Mouse (Mus musculus): Measurements from ENCODE around the gene Ezh1.
A peak's percentile ranks its signal among the peaks of the same experiment; 100 is the strongest.

The Ezh1 gene

DNA sequence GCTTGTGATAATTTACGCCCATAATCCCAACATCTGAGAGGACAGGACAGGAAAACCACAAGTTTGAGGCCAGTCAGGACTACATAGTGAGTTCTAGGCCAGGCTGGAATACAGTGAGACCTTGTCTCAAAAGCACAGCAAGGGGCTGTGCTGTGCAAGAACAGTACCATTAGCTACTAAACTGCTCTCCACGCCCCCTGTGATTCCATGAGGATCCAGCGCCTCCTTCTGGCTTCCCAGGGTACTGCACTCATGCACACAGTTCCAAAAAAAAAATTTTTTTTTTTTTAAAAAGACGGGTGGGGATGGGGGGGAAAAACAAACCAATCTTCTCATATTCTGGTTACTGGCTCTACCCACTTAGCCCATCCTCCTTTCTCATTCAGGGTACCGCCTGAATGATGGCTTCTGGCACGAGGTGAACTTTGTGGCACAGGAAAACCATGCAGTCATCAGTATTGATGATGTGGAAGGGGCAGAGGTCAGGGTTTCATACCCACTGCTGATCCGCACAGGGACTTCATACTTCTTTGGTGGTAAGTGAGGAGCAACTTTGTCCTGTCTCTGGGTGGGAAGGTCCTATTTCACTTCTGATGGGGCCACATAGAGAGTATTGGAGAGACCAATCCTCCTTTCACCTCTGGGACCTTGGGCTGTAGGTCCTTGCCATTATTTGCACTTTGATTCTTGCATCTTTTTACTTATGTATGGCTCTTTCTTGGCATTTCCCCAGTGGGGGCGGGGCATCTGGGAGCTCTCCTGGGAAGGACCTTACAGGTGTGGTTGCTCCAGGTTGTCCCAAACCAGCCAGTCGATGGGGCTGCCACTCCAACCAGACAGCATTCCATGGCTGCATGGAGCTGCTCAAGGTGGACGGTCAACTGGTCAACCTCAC is 45.2 kb downstream of the Ezh1 start:
- DNase-seq (ENCODE audit: low spot score), result peak; percentile 86

DNA sequence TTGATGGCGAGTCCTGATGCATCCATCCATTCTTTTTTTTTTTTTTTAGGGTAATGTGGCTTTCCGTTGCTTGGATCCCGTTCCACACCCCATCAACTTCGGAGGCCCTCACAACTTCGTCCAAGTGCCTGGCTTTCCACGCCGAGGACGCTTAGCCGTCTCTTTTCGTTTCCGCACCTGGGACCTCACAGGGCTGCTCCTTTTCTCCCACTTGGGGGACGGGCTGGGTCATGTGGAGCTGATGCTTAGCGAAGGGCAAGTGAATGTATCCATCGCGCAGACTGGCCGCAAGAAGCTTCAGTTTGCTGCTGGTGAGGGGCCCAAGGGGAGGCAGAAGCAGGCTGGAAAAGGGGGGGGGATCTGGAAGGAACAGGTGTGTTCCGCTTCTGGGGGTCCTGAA is 46.0 kb downstream of the Ezh1 start:
- no peak for DNase-seq (ENCODE audit: low spot score)

GRCm38 (mm10) chr11:101179306-101179705 is 47.0 kb downstream of the Ezh1 start:
- DNase-seq (ENCODE audit: low spot score), result no peak

GRCm38 (mm10) chr11:101178061-101179058 is 47.9 kb downstream of the Ezh1 start:
- DNase-seq (ENCODE audit: low spot score), result no peak

DNA sequence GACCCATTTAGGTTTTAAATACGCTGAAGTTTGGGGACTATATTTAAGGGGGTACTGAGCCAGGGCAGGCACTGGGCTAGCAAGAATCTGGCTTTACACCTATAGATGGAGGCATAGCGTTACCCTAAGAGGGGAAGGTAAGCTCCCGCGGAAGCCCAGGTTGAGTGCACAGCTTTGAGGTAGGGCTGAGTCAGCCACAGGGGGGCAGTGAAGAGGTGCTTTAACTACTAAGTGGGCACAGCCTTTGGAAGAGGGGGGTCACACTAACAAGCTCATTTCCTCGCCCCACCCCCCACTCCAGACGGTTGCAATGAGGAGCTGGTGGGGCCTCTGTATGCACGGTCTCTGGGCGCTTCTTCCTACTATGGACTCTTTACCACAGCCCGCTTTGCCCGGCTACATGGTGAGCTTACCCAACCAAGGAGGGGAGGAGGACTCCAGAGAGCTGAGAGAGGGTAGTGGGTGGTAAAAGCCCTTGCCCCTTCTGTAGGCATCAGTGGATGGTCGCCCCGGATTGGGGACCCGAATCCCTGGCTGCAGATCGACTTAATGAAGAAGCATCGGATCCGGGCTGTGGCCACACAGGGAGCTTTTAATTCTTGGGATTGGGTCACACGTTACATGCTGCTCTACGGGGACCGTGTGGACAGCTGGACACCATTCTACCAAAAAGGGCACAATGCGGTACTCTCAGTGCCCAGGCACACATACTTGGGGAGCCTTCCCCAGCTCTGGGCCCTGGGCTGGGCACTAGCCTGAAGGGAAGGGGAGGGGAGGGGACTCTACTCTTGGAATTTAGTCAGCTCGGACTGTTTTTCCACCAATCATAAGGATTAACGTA is 49.1 kb downstream of the Ezh1 start:
- DNase-seq (ENCODE audit: low spot score), result peak; percentile 73

DNA sequence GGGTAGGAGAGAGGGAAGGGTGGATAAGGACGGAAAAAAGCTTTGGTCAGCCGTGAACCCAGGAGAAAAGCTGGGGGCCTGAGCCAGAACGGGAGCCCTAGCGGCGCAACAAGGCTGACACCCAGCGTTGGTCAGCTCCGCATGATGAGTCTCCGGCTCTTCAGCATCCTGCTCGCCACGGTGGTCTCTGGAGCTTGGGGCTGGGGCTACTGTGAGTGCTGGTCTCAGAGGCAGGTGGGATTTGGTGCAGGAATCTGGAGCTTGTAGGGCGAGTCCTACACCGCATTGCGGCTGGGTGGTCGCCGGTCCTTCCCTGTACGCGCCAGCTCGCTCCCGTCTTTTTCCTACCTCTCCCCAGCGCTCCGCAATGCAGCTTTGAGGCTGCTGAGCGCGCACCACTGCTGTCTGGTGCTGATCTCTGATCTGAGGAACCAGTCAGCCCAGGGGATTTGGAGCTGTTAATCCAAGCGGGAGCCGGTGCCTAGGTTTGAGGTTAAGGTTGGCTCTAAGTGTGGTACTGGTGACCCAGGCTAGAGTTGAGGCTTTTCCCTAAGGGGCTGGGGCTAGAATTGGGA is 50.1 kb downstream of the Ezh1 start:
- DNase-seq (ENCODE audit: low spot score), result peak; percentile 67

- no peak for DNase-seq (ENCODE audit: low spot score)
Observed at GRCm38 (mm10) chr11:101175636-101176116, 50.6 kb downstream of the Ezh1 start.

DNA sequence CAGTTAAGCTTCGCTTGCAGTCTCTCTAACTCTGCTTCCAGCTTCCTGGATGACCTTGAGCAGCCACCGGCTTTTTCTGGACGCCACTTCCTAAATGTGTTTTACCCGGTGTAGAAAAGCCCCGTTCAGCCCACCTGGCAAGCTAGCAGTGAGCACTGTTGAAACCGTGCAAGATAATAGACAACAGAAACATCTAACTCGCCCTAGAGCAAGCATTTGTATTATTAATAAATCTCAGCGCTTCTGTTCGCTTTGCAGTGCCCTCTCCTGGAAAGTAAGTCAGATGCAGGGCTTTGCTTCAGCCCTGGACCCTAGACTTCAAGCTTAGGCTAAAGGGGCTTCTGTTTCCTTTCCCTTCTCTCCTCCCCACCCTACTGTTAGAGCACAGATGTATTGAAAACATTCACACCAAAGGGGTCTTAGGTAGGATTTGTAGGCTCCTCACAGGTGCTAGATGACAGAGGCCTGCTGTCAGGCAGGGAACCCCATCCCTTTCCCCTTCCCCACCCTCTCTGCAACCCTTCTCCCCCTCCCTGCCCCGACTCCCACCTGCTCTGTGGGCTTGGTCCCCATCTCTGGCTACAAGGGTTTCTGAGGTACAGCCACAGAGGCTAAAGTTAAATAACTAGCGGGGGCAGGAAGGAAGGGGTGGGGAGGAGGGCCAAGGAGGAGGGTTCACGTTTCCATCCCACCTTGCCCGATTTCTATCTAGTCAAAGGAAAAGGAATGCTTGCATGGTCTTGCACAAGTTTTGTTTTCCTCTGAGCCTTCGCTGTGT is 51.2 kb downstream of the Ezh1 start, which contains the start of gene Ccr10:
Ccr10 (minus strand) TSS at position 593 of the 778 bp plus-strand sequence.
- peak; percentile 50 for DNase-seq (ENCODE audit: low spot score)

DNA sequence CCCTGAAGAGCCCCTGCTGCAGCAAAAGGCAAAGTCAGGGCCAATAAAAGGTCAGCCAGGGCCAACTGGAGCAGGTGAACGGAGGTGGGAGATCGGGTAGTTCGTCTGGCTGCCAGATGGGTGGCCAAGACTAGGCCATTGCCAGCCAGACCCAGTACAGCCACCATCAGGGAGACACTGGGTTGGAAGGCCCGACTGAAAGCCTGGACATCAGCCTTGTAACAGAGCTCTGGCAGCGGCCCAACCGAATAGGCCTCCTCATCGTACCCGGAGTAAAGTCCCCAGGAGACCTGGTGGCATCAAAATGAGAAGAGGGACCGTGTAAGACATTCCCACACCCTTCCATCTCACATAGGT is 51.9 kb downstream of the Ezh1 start:
- DNase-seq (ENCODE audit: low spot score), result no peak

DNA sequence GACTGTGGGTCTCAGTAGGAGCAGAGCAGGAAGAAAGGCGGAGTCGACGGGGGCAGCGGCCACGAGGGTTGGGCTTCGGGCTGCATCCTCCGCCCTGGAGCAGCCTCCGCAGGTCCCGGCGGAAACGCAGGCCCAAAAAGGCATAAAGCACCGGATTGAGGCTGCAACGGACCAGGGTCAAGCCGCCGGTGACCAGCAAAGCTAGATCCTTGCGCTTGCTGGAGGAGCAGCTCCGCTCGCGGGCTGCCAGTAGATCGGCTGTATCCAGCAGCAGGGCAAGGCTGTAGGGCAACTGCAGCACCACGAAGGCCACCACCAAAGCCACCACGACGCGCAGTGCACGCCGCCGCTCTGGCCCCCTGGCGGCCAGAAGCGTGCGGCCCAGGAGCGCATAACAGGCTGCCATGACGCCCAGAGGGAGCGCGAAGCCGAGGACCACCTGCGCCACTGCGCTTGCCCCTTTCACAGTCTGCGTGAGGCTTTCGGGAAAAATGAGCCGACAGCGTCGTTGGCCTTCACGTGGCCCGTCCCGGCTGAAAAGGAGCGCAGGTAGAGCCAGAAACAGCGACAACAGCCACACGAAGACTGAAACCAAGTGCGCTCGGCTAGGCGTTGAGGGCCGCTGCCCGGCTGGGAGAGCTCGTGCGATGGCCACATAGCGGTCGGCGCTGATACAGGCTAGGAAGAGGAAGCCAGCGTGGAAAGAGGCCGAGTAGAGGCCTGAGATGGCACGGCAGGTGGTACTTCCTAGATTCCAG is 52.5 kb downstream of the Ezh1 start:
- peak; percentile 88 for DNase-seq (ENCODE audit: low spot score)

- no peak for DNase-seq (ENCODE audit: low spot score)
Observed at GRCm38 (mm10) chr11:101173112-101173511, 53.2 kb downstream of the Ezh1 start.

GRCm38 (mm10) chr11:101172434-101172815 is 53.8 kb downstream of the Ezh1 start:
- no peak for DNase-seq (ENCODE audit: low spot score)

DNA sequence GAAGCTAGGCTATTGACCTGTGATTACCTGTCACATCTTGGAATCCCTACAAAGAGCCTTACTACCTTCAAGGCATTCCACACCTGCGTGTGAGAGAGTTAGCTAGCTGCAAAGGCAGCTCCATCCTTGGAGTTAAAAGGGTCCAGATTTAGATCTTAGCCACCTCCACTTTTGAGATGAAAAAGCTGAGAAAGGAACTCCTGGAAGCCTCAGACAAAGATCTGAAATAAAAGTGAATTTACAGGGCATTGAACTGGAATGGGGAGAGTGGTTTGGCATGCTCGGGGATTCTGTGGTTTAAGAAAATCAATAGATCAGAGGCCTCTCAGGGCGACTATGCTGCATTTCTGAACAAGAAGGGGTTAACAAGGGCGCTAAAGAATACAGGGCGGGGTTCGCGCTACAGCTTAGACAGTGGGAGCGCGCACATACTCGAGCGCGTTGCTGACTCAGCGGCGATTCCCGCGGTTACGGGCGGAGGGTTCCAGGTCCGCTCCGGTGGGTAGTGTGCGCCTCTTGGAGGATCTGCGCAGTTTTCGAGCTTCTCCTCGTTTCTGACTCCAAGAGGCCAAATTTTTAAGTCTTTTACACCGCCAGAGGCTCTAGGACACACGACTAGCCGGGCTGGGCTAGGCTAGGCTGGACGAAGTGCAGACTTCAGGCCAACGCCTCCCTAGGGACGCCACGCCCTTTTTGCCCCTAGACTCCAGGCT is 54.4 kb downstream of the Ezh1 start:
- peak; percentile 92 for DNase-seq (ENCODE audit: low spot score)

DNA sequence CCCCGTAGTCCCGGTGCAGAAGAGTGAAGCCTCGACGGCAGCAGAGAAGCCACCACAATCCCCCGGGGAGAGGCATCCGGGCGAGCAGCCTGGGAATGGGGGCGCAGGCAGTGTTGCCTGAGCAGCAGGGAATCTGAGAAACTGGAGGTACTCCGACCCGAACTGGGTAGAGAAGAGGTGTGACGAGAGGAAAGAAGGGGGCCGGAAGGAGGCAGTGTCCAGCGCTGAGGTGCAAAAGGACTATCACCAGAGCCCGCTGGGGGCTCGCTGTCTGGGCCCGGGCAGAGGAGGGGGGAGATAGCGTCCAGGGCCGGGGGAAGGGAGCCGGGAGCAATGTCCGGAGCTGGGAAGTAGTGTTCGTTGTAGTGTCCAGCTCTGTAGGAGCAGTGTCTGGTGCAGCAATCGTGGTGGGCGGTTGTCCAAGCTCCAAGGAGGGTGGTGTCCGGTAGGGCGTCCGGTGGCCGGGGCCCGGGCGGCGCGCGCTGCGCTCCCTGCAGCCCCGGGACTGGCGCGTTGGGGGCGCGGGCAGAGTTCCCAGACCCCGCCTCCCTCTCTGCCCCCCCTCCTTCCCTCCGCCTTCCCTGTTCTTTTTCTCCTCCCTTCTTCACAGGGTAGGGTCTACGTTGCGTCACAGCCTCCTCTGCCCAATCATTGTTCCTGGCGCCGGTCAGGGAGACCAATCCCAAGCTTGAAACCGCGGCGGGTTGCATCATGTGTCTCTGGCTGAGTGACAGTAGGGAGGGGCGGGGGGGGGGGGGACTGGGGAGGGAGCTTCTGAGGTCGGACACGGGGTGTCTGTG is 55.3 kb downstream of the Ezh1 start, which contains the start of gene Plekhh3:
Plekhh3 (minus strand) TSS at position 541 of the 800 bp plus-strand sequence.
- DNase-seq (ENCODE audit: low spot score), result peak; percentile 98

GRCm38 (mm10) chr11:101170354-101170810 is 55.9 kb downstream of the Ezh1 start, which contains the start of gene Cntnap1:
Gene Cntnap1 (plus strand): TSS chr11:101170523.
- peak; percentile 54 for DNase-seq (ENCODE audit: low spot score)

GRCm38 (mm10) chr11:101169301-101170107 is 56.8 kb downstream of the Ezh1 start:
- no peak for DNase-seq (ENCODE audit: low spot score)

Measured in embryo, embryonic 10.5 days (tissue).